Mouse (Mus musculus) lung, postnatal 0 days (tissue): Measurements from ENCODE around the gene Nmur1. TPM values are rescaled to one million over a fixed set of nuclear protein-coding genes. Genes with fewer than 3 reads are reported as not detected.

ENCODE experiments used
- ATAC-seq: fragments of 200-750 bp; cut with Nextera tagmentation; 2 replicates; pipeline ENCODE4 v1.8.0; 2017; ENCODE audit warnings: moderate library complexity
- DNase-seq: peaks from one replicate; pipeline ENCODE4 v3.0.0-alpha.2; 2016; ENCODE audit warnings: low spot score
- H3K27ac ChIP-seq: fragments of 300-500 bp; sonication (generic); 2 replicates; pipeline ENCODE4 v1.5.1; 2014; ENCODE audit warnings: antibody characterized with exemption, mild to moderate bottlenecking, low read length, mixed read lengths
- H3K27me3 ChIP-seq: fragments of 300-500 bp; sonication (generic); replicated peaks from 2 replicates; pipeline ENCODE4 v1.6.1; 2014; ENCODE audit warnings: low read length, mixed read lengths; ENCODE audit not compliant: insufficient read depth
- H3K36me3 ChIP-seq: fragments of 300-500 bp; sonication (generic); 2 replicates; pipeline ENCODE4 v1.6.1; 2014; ENCODE audit warnings: low read length, mixed read lengths; ENCODE audit not compliant: insufficient read depth
- H3K4me1 ChIP-seq: fragments of 300-500 bp; sonication (generic); 2 replicates; pipeline ENCODE4 v1.6.1; 2014; ENCODE audit warnings: antibody characterized with exemption, low read depth, low read length, mixed read lengths; ENCODE audit not compliant: insufficient read depth
- H3K4me2 ChIP-seq: fragments of 300-500 bp; sonication (generic); replicated peaks from 2 replicates; pipeline ENCODE4 v1.6.1; 2014; ENCODE audit warnings: low read depth, mild to moderate bottlenecking, low read length, moderate library complexity, mixed read lengths
- H3K4me3 ChIP-seq: fragments of 300-500 bp; sonication (generic); 2 replicates; pipeline ENCODE4 v1.5.1; 2014; ENCODE audit warnings: low read depth, low read length
- H3K9ac ChIP-seq: fragments of 300-500 bp; sonication (generic); replicated peaks from 2 replicates; pipeline ENCODE4 v1.6.1; 2014; ENCODE audit warnings: low read depth, mild to moderate bottlenecking
- H3K9me3 ChIP-seq: fragments of 300-500 bp; sonication (generic); 2 replicates; pipeline ENCODE4 v1.6.1; 2016; ENCODE audit warnings: low read length, mixed read lengths
- CTCF ChIP-seq: IDR thresholded peaks from 2 replicates; pipeline ENCODE4 v1.5.1; 2016; ENCODE audit warnings: antibody characterized with exemption, mild to moderate bottlenecking
- EP300 ChIP-seq: IDR thresholded peaks from 2 replicates; pipeline ENCODE4 v1.6.1; 2016; ENCODE audit warnings: antibody characterized with exemption, mild to moderate bottlenecking, control low read depth
- WGBS: fragments of 180-500 bp; shearing (Covaris S2); extraction: QIAGEN DNeasy Blood & Tissue Kit; methylation state at CpG from one replicate; pipeline ENCODE4 v1.1.7; 2014; 5-methylcytosine and 5-hydroxymethylcytosine counted together
- polyA plus RNA-seq: library from polyadenylated mRNA; unstranded; fragments of >200 nt; fragmentation: Nextera tagmentation; extraction: Ambion mirVana; gene quantifications from 2 replicates; pipeline ENCODE4 v1.2.1, GENCODE M21; 2015

The Nmur1 gene
- polyA plus RNA-seq, 1 experiment from 2014 or later = 2.1 TPM

GRCm38 (mm10) chr1:86467416-86467815 lies 41.4 kb upstream of the Nmur1 start:
- TF ChIP-seq EP300 (no peak), CTCF (no peak)
- Histone ChIP-seq H3K4me3 (no peak overlapping the region), H3K4me2 (no peak overlapping the region), H3K36me3 (no peaks in the 10 kb centered on the region), H3K9me3 (no peaks in the 10 kb centered on the region), H3K4me1 (peaks cover 16% of the 10 kb centered on the region), H3K27me3 (no peaks in the 10 kb centered on the region), H3K27ac (no peak overlapping the region), H3K9ac (no peak overlapping the region)
- DNase-seq (no peak), ATAC-seq (no peak)
- 88% methylated on average over 8 of the region's 8 CpGs for WGBS

DNA sequence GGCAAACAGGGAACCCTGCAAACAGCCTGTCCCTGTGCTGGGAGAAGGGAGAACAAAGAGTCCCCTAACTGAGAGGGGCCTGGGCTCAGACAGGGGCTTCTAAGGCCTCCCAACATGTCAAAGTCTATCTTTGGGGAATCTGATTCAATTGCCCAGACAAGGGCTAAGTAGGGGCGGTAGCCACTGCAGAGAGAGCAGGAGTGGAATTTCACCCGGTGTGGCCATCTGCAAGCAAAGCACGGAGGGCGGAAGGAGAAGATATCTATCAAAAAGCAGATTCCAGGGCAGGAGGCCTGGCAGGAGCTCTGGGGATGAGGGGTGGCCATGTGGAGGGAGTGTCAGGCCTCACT lies 38.8 kb upstream of the Nmur1 start:
- peak; percentile 57 for ATAC-seq
- Histone ChIP-seq H3K27ac (peak overlapping the region; percentile 81), H3K4me1 (peaks cover 4% of the 10 kb centered on the region; the same call in 1 of the 2 replicates), H3K4me3 (no peak overlapping the region), H3K27me3 (no peaks in the 10 kb centered on the region), H3K9me3 (no peaks in the 10 kb centered on the region), H3K9ac (no peak overlapping the region), H3K4me2 (no peak overlapping the region), H3K36me3 (no peaks in the 10 kb centered on the region)
- 39% methylated on average over 4 of the region's 4 CpGs for WGBS
- TF ChIP-seq EP300 (no peak), CTCF (no peak)
- DNase-seq = no peak

DNA sequence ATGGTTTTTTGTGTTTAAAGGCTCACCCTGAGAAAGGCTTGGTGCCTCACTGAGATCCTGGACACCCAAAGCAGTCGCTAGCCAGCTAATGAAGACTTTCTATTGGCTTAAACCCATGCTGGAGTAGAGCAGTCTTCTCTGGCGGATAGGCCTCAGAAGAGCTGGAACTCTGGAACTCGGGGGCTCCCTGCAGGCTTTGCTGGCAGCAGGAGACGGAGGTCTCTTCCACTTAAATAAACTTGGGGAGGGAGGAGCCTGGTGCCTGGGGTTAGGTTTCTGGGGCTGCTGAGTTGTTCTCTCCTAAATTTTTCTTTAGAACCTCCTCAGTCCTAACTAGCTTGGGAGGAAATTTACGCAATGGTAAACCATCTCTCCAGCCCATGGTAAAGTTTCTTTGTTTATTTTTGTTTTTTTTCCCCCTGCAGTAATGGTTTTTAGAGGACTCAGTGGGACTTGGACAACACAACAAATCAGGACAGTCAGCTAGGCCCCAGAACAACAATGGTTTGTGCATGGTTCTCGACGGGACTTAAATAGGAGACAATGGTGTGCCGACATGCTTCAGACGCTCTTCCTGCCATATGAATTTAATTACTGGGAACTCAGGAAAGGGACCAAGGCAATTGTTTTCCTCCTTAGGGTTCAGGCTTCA lies 38.3 kb upstream of the Nmur1 start:
- no peak for TF ChIP-seq EP300
- TF ChIP-seq CTCF = no peak
- Histone ChIP-seq H3K27me3 (no peaks in the 10 kb centered on the region), H3K4me2 (no peak overlapping the region), H3K36me3 (no peaks in the 10 kb centered on the region), H3K27ac (peak overlapping the region; percentile 81), H3K4me1 (no peaks in the 10 kb centered on the region), H3K9me3 (no peaks in the 10 kb centered on the region), H3K4me3 (no peak overlapping the region), H3K9ac (no peak overlapping the region)
- WGBS = 52% methylated on average over 9 of the region's 9 CpGs
- ATAC-seq (peak; percentile 44), DNase-seq (no peak)

DNA sequence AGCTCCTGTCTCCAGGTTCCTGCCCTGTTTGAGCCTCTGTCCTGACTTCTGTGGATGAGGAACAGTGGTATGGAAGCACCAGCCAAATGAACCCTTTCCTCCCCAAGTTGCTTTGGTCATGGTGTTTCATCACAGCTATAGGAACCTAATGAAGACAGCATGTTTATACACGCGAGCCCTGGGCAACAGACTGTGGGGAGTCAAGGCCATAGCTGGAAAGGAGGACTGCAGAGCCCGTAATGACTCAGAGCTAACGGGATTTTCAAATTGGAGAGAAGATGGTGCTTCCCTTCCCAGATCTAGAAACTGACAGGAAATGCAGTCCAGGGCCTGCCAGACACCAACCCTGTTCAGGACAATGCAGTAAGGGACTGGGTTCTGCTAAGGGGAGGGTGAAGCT lies 33.3 kb upstream of the Nmur1 start:
- H3K4me2 ChIP-seq = no peak overlapping the region

DNA sequence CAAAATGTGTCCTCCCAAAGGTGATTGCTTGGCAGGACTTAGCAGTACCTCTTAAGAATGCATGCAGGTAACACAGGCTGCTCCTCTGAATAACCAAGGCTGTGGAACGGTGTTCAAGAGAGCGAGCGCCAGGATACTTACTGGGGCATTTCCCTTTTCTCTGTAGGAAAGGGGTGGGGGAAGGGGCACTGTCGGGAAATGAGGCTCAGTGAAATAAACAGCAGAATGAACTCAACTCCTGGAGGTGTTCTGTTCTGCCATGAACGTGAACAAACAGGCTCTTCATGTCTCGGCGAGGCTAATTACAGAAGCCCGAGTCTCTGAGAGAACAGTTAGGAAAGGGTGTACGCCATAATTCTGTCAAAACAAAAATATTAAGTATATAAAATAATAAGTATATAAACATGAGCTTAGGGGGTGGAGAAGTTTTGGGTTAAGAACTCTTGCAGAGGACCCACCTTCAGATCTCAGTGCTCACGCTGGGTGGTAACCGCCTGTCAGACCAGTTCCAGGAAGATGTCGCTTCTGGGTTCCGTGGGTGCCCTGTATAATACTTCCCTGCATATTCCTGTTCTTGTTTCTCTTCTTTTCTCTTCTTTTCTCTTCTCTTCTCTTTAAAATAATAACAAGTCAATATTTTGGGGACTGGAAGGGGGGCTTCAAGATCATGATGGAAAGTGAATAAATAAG lies 31.0 kb upstream of the Nmur1 start:
- Histone ChIP-seq H3K4me3 (no peak overlapping the region), H3K27me3 (no peaks in the 10 kb centered on the region), H3K9ac (no peak overlapping the region), H3K9me3 (no peaks in the 10 kb centered on the region), H3K4me1 (no peaks in the 10 kb centered on the region), H3K27ac (no peak overlapping the region), H3K4me2 (no peak overlapping the region), H3K36me3 (no peaks in the 10 kb centered on the region)
- WGBS = 36% methylated on average over 13 of the region's 13 CpGs
- no peak for DNase-seq
- no peak for ATAC-seq
- TF ChIP-seq EP300 (no peak), CTCF (no peak)

More for the DNA sequence above, 33.3 kb upstream of the Nmur1 start:
- Histone ChIP-seq H3K4me3 (no peak overlapping the region), H3K4me1 (no peaks in the 10 kb centered on the region), H3K36me3 (no peaks in the 10 kb centered on the region), H3K9ac (no peak overlapping the region), H3K9me3 (no peaks in the 10 kb centered on the region), H3K27ac (no peak overlapping the region), H3K27me3 (no peaks in the 10 kb centered on the region)
- WGBS = 71% methylated on average over 4 of the region's 4 CpGs
- ATAC-seq = no peak
- no peak for DNase-seq
- TF ChIP-seq EP300 (no peak), CTCF (no peak)

DNA sequence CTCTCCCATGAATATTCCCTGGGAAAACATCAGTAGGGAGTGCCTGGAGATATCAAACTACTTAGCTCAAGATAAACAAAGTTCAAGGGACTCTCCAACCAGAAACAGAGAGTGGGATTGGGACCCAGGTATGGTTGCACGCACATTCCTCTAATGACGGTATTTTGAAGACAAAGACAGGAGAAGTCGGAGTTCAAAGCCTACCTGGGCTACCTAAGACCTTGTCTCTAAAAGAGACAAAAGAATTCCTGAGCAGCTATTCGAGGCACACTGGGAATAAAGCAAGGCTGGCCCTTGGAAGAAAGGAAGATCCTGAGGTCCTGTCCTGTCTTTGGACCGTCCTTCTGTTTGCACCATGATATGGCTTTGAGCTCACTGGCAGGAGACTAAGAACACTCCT lies 26.7 kb upstream of the Nmur1 start:
- Histone ChIP-seq H3K4me2 (no peak overlapping the region), H3K9me3 (no peaks in the 10 kb centered on the region), H3K9ac (no peak overlapping the region), H3K27ac (no peak overlapping the region), H3K4me3 (no peak overlapping the region), H3K4me1 (peaks cover 7% of the 10 kb centered on the region; the same call in 1 of the 2 replicates), H3K36me3 (no peaks in the 10 kb centered on the region), H3K27me3 (no peaks in the 10 kb centered on the region)
- DNase-seq = no peak
- 62% methylated on average over 5 of the region's 5 CpGs for WGBS
- no peak for ATAC-seq
- TF ChIP-seq EP300 = no peak
- TF ChIP-seq CTCF = no peak
